Mouse (Mus musculus) heart, postnatal 0 days (tissue): ENCODE data around the gene Vwce.

Experiments used
- CTCF ChIP-seq: IDR thresholded peaks from 2 replicates; pipeline ENCODE4 v1.5.1; 2016; ENCODE audit warnings: antibody characterized with exemption, control low read depth, low read depth
- EP300 ChIP-seq: IDR thresholded peaks from 2 replicates; pipeline ENCODE4 v1.6.1; 2016; ENCODE audit warnings: antibody characterized with exemption, low read depth

DNA sequence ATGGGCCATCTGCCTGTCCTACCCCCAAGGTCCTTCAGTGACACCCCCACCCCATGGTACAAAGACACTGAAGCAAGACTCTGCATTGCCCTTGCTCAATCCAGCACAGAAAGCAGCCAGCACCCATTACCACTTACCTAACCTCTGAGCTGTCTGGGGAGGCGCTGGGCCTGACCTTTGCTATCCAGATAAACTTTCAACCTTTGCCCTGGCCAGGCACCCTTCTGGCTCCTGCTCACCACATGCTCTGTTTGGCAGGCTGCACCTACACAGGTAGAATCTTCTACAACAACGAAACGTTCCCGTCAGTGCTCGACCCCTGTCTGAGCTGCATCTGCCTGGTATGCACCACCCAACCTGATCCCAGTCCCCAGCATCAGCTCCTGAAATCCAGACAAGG lies 23.7 kb downstream of the Vwce start:
- no peak for TF ChIP-seq EP300
- TF ChIP-seq CTCF = no peak
